In the genomic region with DNA sequence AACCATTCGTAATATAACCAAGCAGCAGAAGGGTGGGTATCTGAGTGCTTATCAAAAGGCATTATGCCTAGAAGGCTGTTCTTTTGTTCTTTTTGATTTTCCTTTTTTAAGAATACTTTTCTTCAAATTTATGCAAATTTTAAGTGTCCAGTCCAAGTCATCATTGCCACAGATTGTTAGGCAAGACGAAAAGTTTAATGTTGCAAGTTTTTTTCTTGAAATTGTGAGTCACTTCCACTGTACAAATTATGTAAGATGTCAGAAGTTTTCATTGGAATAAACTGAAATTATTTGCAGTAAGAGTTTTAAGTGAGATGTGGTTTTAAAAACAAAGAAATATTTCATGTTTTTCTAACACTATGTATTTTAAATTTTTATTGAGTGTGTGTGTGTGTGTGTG, we compare ENCODE assay signal across 18 mouse cellular contexts.
"Had no signal": no experiment of that assay in that cellular context is flagged by ENCODE, and none has a peak within 500 bp of the region (broad histone marks: within the 10 kb centered on the region; RNA-seq: fewer than 3 reads in every experiment).

No protein-coding gene starts in this region.

- H3K9ac ChIP-seq: liver, postnatal 0 days; lung, embryonic 15.5 days; midbrain, embryonic 13.5 days; midbrain, embryonic 15.5 days; neural tube, embryonic 12.5 days had no signal

- H3K9me3 ChIP-seq: lung, embryonic 15.5 days; megakaryocyte, embryonic 14.5 days; midbrain, embryonic 13.5 days; midbrain, embryonic 15.5 days; neural tube, embryonic 12.5 days had no signal

- H3K4me1 ChIP-seq: megakaryocyte, embryonic 14.5 days; midbrain, embryonic 13.5 days; midbrain, embryonic 15.5 days; neural tube, embryonic 12.5 days had no signal

- H3K4me2 ChIP-seq: lung, embryonic 15.5 days; midbrain, embryonic 11.5 days; midbrain, embryonic 13.5 days; midbrain, embryonic 15.5 days; neural tube, embryonic 12.5 days had no signal

- DNase-seq: liver, postnatal 0 days; lung, adult 2 months; lung, postnatal 10 days; retina, postnatal 1 day; right cerebral cortex, adult 18-20 months; right cerebral cortex, postnatal 25 days; right cerebral cortex, postnatal 4 days; spleen, adult 18-20 months; thymus, adult 18-20 months; thymus, postnatal 14 days; thymus, postnatal 36 days had no signal

- H3K27ac ChIP-seq: lung, embryonic 15.5 days; macrophage; midbrain, embryonic 13.5 days; midbrain, embryonic 15.5 days; neural tube, embryonic 12.5 days had no signal

- H3K27me3 ChIP-seq: lung, embryonic 15.5 days; megakaryocyte, embryonic 14.5 days; midbrain, embryonic 13.5 days; midbrain, embryonic 15.5 days; neural tube, embryonic 12.5 days had no signal

- H3K4me3 ChIP-seq: lung, embryonic 15.5 days; megakaryocyte, embryonic 14.5 days; midbrain, embryonic 13.5 days; midbrain, embryonic 15.5 days; neural tube, embryonic 12.5 days had no signal

- H3K36me3 ChIP-seq: lung, embryonic 15.5 days; midbrain, embryonic 13.5 days; midbrain, embryonic 15.5 days; neural tube, embryonic 12.5 days had no signal

- ATAC-seq: liver, postnatal 0 days; midbrain, embryonic 13.5 days; midbrain, embryonic 15.5 days had no signal
